Mouse (Mus musculus): Measurements from ENCODE around the gene Fam172a. TPM values are rescaled to one million over a fixed set of nuclear protein-coding genes. Genes with fewer than 3 reads are reported as not detected.

Gene Fam172a
- total RNA-seq, 2 experiments from 2014 or later: 22.9 to 24.6 TPM

DNA sequence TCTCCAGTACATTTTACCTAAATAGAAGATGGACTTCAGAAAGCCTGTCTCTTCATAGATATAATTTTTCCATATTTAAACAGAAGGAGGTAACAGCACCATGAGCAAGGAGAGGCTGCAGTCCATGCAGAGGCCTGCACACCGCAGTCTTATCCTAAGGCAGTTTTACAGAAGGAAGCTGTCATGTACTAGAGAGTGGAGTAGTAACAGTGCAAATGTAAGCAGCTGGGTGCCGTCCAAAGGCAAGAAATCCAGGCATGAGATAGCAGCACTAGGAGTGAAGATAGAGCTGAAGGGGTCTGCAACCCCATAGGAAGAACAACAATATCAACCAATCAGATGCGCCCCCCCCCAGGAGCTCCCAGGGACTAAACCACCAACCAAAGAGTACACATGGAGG is 403.0 kb downstream of the Fam172a start:
- no peak for DNase-seq

DNA sequence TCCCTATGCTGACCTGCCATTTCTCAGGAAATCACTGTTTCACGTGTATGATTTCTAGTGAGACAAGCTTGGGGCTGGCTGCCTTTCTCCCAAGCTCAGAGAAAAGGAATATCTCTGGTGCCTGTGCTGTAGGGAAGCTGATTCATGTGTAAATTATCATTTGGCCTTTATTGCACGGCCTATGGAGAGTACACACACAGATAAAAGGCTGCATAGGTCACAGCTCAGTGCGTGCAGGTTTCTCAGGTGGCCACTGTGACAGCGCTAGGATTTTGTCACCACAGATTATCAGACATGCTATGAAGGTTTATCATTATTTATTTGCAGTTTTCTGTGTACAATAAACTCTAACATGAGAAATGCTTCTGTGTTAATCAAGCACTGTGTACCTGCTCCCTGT is 408.8 kb downstream of the Fam172a start:
- DNase-seq: no peak

DNA sequence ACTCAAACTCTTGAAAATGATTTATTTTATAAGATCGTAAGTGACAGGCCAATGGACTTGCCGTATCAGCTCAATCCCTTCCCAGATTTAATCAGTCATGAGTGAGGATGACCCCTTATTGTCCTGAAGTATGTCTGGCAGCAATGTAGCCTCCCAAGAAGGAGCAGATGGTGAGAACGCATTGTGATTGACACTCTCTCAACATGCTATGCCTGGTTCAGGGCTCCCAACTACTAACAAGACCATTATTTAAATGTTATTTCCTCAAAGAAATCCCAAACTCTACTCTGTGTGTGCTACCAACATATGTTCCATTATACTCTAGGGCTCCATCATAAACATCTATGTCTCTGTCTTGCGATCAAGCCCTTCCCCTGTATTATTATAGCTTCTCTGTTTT is 412.1 kb downstream of the Fam172a start:
- no peak for DNase-seq

DNA sequence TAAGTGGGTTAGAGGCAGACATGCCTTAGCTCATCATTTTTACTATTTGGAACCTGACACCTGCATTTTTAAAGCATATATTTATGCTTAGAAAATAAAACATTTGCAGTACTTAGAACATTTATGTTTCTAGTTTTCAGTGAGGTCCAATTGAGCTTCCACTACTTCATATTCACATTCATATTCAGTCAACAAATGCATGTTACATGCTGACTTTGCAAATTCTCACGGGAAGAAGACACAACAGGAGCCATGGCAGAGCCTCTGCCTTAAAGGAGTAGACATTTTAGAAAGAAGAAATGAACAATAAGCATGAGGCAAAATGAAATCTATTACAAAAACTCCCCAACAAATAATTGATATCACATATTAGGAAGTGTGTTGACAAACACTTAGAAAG is 416.9 kb downstream of the Fam172a start:
- no peak for DNase-seq

DNA sequence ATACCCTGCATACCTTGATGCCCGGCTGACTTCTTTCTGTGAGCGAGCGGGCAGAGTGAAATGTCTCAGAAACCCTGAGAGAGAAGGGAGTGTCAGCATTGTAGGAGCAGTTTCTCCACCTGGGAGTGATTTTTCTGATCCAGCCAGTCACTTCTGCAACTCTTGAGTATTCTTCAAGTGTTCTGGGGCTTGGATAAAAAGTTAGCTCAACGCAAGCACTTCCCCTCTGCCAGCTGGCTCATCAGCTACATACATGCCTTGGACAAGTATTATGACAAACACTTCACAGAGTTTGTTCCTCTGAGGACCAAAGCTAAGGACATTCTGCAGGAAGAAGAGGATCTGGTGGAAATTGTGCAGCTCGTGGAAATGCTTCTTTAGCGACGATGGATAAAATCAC is 420.2 kb downstream of the Fam172a start:
- no peak for DNase-seq

DNA sequence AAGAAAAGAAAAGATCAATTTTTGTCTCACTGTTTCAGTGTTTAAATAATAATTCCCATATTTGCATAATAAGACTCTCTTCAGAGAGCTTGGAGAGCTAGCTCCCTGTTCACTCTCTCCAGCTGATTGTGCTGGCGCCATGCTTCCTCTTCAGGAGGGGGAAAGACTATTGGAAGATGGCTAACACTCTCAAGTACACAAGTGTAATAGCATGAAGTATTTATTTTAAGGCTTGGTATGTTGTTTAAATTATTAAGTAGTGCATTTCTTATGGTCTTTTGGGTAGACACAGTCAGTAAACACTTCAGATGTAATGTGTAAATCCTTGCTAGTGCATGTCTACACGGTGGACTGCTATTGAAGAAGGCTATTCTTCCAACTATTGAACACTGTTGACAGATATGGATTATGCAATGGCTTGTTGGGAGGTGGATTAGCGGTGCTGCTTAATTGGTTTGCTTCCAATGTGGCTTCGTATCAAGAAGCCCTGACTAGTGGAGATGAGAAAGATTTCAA is 422.1 kb downstream of the Fam172a start:
- DNase-seq: no peak

DNA sequence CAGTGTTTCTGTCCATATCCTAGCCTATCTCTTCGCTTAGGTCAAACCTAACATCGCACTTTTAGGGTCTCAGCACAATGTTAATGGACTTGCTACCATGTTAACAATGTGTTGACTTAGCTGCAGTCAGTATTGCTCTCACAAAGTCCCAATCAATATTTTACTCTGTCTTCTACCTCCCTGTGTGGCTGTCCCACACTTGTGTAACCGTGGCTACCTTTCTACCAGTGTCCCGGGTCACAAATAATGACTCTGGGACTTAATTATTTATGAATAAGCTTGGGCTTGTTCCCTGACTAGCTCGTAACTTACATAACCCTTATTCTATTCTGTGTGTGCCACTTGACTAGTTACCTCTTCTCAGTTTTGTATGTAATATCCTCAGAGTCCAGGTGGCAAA is 455.6 kb downstream of the Fam172a start:
- DNase-seq: no peak

DNA sequence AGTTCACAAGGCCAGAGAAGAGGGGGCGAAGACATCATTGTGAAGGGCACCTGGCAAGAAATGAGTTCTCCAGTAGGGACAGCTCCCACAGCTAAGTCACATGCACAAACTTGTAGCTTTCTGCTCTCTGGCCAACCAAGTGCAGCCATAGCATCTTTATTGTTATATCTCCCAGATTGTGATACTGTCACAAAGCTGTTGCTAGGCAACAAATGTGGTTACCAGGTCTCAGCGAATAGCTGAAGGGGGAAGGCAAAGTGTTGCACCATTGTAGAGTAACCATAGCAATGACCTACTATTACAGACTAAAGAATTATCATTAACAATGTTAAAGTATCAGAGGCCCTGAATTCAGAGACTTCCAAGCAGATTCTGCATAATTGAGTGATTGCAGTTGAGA is 460.3 kb downstream of the Fam172a start:
- no peak for DNase-seq

DNA sequence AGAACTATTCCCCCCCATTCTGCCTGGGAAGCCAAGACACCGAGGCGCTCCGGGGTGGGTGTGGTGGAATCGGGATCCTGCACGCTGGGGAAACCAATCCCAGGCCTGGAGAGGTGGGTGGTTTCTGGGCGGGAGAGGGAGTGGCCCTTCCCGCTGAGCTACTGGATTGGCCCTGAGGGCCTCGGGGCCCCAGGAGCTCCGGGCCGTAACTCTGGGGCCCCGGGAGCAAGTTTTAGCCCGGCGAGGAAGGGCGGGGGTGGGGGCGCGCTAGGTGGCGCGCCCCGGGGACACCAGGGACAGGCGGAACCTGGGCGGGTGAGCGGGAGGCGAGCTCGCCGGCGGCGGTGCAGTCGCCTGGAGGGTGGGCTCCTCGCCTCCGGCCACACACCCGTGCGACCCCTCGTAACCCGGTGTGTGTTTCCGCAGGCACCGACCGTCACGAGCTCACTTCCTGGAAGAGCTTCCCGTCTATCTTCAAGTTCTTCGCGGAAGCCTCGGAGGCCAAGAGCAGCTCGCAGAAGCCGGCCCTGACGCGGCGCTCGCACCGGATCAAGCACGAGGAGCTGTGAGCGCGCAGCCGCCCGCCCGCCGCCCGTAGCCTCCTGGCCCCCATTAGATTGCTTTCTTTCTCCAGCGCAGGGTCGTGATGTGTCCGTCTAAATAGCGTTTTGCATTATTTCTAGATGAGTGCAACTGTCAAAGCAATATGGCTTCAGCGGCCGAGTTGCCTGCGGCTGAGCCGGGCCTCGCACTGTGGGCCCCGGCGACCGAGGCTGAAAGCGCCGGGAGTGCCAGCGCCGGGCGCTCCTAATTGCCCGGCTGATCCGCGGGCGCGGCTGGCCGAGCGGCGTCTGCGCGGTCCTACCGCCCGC is 461.5 kb downstream of the Fam172a start:
- DNase-seq: peak; percentile 60

DNA sequence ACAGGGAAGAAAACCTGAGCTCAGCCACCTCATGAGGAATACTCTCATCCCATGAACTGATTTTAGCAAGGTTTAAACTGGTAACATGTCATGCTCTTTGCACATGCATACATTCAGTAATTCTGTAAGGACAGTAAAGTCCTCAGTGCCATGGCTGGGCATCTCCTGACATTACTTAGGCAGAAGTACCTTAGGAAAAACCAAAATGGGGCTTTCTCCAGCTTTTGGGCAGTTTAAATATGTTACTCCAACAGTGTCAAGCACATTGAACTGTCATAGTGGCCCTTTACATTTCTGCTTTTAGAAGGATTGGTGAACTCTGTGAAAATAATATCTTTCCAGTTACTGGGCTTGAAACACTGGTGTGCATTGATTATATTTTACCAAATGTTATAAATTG is 463.1 kb downstream of the Fam172a start:
- no peak for DNase-seq

DNA sequence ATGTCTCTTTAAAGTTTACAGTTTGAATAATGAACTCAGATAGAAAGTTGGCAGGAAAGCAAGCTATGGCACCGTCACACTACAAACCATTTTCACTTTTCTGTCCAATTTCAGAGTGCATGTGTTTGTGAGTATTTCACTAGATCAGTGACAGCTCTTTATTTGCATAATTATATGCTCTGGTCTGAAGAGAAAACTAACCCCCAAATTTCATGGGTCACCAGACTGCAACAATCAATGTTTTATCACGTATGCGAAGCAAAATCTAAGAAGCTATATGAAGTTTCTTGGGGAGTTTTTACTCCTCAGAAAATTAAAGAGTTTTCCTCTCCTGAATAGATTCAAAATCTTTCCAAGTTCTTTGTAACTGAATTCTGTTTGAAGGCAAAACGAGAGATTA is 466.3 kb downstream of the Fam172a start:
- no peak for DNase-seq

DNA sequence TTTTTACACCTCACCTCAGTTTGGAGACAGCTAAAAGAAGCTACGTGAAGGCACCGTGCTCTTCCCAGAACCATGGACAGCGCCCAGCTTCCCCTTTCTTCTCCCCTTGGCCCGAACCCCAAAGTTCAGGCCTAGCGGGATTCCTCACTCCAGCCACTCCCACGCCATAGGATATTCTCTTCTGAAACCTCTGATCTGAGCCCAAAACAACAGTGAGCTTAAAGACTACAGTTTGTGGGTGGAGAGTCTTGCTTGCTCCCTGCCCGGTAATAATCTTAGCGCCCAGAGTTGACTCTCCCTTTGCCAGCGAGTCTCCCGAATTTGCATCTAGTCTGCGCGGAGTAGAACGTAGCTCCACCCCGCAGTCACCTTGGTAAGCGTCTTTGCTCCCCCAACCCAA is 469.5 kb downstream of the Fam172a start:
- DNase-seq: peak; percentile 62

DNA sequence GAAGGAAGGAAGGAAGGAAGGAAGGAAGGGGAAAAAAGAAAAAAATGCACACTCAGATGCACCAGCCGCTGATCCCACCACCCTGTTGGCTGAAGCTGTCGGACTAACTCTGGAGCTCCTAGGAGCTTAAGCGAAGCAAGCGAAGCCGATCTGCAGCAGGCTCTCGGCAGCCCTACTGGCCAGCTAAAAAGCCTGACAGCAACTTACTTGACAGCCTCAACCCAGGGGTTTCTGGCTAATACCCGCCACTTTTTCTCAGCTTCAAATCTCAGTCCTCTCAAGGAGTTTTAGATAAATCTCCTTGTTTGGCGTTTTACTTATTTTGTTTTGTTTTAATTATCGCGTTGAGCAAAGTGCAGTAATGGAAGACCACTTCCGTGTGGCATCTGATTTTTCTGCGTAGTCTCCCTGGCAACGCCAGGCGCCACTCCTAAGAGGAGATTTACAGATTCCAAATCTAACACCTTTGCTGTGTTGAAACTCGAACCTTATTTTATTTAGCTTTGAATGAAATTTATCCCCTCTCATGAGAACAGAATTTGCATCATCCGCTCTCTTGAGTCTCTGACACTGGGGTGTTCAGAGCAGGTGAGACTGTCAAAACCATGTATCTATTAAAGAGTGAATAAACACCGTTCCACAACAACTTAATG is 470.3 kb downstream of the Fam172a start:
- no peak for DNase-seq

DNA sequence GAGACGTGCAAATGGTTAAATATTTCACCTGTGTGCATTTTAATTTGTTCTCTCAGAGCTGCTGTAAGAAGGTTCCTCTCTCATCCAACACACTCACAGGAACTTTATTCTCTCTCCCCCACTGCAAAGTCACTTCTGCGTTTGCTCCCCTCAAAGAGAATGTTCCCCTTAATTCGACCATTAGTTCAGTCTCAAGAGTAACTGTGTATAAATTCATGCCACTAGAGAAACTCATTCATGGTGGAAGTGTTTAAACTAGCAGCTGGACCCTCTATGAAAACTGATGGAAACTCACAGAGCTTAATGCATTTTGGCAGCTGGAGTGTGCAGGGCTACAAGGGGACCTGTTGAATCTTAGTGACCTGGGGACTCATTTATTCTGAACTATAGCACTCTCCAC is 471.0 kb downstream of the Fam172a start:
- DNase-seq: no peak

DNA sequence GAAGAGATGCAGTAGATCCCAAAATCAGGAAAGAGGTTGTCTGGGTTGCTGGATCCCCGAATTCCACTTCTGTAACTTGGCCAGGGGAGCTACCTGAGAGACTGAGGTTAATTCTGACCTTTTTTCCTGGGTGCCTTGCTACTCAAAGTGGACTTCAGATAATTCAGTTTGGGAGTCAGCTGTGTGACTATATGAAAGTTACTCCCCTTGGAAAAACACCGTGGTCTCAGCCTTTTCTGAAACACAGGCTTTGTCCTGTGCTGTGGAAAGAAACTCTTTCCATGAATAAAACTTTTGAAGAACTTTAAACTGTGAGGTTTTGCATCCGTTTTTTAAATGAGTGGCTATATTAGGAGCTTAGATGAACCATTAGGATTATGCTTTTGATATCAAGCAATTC is 472.4 kb downstream of the Fam172a start:
- no peak for DNase-seq

DNA sequence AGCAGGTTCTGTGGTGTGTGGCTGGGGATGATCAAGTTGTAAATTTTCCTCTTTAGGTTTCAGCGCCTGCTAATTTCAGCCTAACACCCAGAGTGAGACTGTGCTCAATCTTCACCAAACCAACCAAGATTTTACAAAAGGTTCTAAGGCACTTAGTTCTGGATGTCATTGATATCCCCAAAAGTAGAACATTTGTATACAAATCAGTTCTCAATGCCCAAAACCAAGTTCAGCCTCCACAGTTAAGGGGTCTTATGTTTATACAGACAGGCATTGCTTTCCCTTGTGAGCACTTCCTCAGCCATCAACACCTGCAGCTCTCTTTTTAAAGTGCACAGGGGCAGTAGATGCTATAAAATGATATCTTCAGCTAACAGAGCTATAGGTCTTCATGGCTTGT is 473.1 kb downstream of the Fam172a start:
- DNase-seq: no peak

DNA sequence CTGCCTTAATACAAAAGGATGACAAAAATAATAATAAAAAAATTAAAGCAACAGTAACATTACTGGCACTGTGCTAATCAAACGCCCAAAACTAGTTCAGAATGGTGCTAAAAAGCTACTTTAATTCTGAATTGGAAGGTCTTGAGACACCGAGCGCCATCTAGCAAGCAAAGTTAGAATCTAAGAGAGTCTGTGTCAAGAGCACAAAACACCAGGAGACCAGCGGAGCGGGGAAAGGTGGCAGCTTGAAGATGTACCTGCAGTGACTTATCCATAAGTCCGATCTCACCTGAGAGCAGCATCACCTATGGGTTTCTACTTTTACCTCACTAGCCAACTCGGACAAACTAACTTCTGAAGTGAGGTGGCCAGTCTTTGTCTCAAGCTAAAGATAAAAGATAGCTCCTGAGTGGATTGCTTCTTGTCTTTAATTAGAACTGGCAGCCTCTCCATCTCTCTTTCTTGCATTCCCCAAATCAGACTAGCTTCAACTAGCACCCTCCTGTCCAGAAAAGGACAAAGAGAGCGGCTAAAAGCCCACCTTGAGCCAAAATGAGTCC is 474.1 kb downstream of the Fam172a start:
- peak; percentile 24 for DNase-seq

DNA sequence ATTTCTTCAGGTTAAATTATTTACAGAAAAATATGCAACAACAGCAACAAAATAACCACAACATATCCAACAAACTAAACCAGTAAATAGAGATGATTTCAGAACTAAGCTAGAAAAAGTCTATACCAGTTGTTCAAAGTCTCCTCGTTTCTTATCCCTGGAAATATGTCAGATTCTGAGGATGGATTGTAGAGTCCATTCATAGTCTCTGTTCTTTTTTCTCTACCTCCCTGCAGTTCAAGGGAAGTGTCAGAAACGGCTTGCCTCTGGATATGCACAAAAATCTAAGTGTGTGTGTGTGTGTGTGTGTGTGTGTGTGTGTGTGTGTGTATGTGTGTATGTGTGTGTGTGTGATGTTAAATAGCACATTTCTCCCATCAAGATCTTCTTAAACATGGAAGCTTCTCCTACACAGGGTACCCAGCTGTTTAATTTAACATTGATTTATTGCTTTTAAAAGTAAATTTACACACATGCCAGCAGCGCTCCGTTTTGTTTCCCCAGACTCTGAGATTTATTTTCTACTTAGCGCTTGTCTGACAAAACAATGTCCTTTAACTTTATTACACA is 475.6 kb downstream of the Fam172a start:
- no peak for DNase-seq

DNA sequence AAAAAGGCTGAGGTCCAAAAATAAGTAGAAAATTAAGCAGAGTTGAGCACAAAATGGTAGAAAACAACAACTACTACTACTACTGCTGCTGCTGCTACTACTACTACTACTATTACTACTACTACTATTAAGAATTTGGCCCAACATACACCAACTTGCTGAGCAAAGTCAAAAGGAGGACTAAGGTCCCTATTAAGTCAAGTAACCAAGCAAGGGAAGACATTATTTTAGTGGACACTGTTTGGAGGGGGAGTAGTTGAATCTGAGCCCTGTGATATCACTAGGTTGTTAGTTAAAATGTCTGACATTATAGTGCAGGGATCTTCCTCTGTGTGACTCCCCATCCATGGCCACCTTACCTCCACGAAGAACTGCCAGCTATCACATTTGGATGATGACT is 476.2 kb downstream of the Fam172a start:
- no peak for DNase-seq

DNA sequence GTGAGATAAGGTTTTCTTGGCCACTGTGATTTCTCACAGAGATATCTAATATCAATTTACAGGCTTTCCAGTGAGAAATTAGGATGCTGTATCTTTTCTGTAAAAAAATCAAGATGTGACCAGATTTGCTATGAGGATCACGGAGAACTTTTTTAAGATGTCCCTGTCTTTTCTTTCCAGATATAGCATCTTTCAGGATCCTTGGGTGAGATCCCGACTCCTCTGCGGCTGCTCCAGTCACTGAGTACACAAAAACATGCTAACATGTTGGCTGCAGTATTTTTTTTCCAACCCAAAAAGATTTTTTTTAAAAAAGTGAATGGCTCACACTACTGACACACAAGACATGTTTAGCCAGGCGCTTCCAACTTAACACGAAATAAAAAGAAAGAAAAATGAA is 476.9 kb downstream of the Fam172a start:
- no peak for DNase-seq

DNA sequence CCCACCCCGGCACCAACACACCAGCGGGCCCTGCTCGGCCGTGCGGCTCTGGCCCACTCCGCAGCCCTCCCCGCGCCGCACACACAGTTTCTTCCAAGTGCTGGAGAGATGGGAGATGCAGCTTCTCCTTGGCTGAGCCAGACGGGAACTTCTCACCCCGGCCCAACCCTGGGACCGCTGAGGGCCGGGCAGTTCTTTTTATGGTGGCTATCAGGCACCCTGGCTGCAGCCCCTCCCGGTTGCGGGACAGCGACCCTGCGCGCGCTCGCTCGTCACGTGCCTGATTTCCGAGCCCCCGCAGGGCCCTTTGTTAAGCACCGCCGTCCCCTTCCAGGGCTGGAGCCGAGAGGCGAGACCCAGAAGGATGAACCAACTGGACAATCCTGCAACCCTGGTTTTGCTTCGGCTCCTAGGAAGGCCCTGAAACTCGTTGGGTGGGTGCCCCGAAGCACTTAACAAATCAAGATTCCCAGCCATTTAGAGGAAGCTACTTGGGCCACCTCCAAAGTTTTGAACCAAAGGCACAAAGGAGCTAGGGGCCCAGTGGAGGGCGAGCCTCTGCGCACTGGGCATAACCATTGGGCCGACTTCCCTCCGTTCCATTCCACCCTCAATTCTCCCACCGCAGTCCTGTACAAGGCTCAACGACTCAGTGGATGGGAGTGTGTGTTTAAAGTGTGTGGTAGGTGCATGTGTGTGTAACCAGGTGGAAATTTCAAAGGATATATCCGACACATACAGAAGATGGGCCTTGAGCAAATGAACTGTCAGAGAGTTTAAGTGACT is 477.7 kb downstream of the Fam172a start:
- no peak for DNase-seq

DNA sequence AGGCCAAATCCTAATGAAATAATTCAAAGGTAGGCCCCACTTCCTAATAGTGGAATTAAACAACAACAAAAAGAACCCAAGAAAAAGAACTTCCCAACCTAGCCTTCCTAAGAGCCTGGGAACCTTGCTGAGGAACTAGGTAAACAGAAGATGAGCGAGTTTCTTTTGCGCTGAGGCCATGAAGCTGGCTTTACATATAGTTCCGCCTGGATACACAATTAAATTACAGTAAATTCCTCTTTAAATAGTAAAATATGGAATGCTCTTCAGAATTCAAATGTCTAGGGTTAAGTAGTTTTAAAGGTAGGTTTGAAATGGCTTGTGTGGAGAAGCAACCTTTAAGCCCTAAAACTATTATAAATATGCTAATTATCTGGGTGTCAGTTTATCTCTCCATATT is 478.4 kb downstream of the Fam172a start:
- no peak for DNase-seq

All from heart, postnatal 4 days (tissue).